Mouse (Mus musculus) skeletal muscle tissue, adult 2 months (tissue): ENCODE measurements around the gene Smcr8.

Experiments
- DNase-seq: peaks from one replicate; pipeline ENCODE4 v3.0.0-alpha.2; 2012; ENCODE audit warnings: low read depth, low spot score

The Smcr8 gene

DNA sequence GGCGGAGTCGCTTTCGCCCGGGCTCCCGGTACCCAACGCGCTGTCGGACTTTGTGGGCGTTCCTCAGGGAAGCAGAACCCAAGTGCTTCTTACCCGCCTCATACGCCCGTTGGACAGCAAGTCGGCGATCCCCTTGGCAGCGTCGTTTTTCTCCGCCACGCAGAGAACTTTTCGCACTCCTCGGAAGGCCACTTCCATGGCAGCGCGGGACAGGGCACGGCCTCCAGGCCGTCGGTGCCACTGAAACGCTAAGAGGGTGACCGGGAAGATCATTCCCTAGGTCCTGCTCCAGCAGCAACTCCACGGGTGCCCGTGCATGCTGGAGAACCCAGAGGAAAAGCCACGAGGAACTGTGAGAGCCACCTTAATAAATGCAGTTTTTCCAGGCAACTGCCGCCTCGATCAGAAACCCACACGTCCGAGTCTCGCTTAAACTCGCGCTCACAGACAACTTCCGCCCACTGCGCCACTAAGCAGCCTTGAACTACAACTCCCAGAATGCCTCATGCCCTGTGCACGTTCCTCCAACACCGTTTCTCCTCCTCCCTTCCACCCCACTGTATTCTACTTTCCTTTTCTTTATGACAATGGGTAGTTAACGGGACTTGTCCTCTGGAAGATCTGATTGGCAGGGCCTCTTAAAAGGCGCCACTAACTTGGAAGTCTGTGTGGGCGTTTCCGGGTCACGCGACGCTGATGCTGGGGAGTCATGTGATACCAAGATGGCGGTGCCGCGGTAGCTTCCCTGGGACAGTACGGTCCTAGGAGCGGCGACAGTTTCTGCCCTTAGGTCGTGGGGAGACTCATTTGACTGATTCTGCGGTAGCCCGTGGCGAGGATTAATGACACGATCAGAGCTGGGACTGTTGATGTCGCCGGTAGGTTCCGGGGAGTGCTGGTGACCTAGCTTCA lies at the start of gene Smcr8, which contains the start of gene Top3a:
Gene Smcr8 (plus strand): TSS at position 696 of the 912 bp plus-strand sequence.
Gene Top3a (minus strand): TSS at position 537 of the 912 bp plus-strand sequence.
- DNase-seq = peak; percentile 86

GRCm38 (mm10) chr11:60728260-60728761 lies 49.0 kb upstream of the Smcr8 start, which contains the start of gene Mief2:
Gene Mief2 (plus strand): TSS chr11:60728398.
- peak; percentile 97 for DNase-seq

- DNase-seq = peak; percentile 93
Observed at GRCm38 (mm10) chr11:60729217-60729641, 48.1 kb upstream of the Smcr8 start.

DNA sequence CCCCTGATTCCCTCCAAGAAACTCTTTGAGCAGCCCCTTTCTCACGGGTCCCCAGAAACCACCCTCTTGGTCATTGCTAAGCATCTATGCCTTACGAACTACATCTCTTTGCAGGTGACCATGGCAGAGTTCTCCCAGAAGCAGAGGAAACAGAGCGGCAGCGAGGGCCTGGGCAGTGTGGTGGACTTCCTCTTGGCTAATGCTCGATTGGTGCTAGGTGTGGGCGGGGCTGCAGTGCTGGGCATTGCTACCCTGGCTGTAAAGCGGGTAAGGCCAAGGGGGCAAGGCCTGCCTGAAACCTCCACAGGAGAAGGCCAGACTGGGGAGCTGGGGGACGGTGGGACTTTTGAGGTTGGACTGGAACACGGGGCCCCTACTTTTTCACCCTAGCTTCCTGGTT lies 47.2 kb upstream of the Smcr8 start:
- DNase-seq = no peak

DNA sequence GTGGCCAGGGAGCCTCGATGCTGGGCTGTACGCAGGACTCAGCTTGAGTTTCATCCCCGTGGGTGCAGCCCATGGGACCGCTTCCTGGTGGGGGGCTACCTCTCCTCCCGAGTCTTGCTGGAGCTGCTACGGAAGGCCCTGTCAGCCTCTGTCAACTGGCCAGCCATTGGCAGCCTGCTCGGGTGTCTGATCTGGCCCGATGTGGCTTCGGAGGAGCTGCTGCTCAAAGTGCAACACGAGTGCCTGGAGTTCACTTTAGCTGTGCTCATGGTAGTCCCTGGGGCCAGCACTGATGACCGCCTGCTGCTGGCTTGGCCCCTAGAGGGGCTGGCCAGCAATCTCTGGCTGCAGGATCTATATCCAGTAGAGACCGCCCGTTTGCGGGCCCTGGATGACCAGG lies 46.1 kb upstream of the Smcr8 start:
- DNase-seq = peak; percentile 81

DNA sequence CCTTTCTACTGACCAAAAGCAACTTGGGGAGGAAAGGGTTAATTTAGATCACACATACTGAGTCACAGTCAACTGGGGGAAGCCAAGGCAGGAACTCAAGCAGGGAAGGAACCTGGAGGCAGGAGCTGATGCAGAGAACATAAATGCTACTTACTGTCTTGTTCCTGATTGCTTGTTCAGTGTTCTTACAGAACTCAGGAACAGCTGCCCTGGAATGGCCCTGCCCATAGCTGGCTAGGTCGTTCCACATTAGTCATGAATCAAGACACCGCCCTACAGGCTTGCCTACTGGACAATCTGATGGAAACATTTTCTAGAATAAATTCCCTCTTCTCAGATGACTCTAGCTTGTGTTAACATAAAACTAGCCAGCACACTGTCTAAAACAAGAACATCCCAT lies 43.1 kb upstream of the Smcr8 start:
- peak; percentile 72 for DNase-seq

GRCm38 (mm10) chr11:60735191-60735590 lies 42.1 kb upstream of the Smcr8 start:
- DNase-seq = no peak

- DNase-seq = no peak
Observed at GRCm38 (mm10) chr11:60736491-60736890, 40.8 kb upstream of the Smcr8 start.

DNA sequence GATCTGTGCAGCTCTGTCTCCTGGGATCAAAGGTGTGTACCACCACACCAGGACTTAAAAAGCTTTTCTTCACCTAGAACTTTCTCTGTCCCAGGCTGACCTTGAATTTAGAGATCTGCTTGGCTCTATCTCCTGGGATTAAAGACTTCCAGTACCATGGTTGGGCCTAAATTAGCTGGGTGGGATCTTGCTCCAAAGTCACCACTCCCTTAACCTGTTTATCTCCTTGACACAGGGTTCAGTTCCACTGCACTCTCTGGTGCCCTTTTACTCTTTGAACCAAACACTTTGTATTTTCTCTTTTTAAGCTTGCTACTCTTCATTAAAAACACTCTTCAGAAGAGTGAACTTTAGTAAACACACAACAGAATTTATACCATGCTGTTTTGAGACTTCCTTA lies 39.9 kb upstream of the Smcr8 start:
- no peak for DNase-seq

DNA sequence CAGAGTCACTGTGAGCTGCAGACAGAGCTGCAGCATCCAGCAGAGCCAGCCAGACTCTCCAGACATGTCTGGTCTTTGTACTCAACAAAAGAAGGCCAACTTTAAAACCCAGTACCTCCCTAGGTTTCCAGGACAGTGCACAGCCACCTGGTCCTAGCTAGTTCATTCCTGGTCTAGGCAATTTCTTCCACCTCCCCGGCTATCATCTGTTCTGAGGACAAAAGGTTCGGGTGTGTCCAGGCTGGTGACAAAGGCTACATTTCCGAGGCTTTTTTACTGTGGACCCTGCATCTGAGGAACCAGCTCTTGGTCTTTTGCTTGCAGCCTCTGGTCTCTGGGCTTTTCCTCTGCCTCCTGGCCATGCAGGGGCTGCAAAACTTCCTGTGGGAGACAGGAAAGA lies 37.0 kb upstream of the Smcr8 start:
- DNase-seq = no peak

- DNase-seq = no peak
Observed at GRCm38 (mm10) chr11:60755570-60755969, 21.8 kb upstream of the Smcr8 start.

DNA sequence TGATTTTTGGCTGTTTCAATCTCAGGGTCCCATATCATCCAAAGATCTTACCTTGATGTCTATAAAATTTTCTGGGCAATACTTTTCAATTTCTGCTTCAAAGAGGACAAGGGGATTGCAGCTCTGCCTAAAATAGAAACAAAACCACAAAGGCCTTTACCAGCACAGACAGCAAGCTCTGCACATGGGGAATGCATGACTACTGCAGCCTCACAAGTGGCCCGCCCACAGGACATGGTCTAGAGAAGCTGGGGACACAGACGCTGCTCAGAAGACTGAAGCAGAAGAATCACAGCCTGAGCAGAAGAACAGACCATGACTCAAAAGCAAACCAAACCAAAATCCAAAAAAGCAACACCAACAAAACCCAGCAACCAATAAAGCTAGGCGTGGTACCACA lies 15.6 kb upstream of the Smcr8 start:
- no peak for DNase-seq

- no peak for DNase-seq
Observed at GRCm38 (mm10) chr11:60766969-60767368, 10.4 kb upstream of the Smcr8 start.

- no peak for DNase-seq
Observed at GRCm38 (mm10) chr11:60769322-60769721, 8.0 kb upstream of the Smcr8 start.

- DNase-seq = no peak
Observed at GRCm38 (mm10) chr11:60770776-60771175, 6.5 kb upstream of the Smcr8 start.

GRCm38 (mm10) chr11:60772161-60772560 lies 5.2 kb upstream of the Smcr8 start:
- DNase-seq = no peak

DNA sequence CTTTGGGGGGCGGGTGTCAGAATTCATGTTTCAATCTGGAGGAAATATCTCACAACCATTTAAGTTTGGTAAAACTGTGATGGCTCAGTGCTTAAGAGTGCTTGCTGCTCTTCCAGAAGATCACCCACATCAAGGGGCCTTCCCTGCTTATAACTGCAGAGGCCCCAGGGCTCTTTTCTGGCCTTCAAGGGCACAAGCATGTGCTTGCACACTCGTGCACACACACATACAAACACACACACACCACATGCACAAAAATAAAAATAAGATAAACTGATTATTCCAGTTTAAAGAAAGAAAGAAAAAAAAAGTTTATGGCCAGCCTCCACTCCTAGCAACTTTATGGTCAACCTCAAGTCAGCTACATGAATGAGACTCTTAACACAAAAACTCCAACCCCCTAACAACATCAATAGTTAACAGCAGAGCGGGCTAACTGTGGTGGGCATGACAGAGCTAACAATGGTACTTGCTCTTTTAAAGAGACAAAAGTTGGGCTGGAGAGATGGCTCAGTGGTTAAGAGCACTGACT lies 3.1 kb upstream of the Smcr8 start:
- no peak for DNase-seq

DNA sequence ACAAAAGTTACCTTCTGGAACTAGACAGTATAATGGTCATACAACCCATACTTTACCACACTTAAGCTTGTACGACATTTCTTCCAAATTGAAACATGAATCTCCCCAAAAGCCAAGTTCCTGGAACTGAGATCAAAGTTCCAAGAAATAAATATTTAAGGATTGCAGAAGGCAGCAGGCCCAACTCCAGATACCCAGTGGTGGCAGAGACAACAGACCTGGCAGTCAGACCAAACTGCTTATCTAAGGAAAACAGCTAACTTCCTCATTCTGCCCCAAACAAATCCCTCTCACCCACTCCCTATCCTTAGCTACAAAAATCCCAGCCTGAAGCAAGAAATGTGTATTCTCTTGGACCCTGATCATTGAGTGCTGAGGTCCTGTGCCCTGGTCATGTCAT lies 2.5 kb upstream of the Smcr8 start:
- no peak for DNase-seq

GRCm38 (mm10) chr11:60775578-60775977 lies 1.7 kb upstream of the Smcr8 start:
- no peak for DNase-seq

DNA sequence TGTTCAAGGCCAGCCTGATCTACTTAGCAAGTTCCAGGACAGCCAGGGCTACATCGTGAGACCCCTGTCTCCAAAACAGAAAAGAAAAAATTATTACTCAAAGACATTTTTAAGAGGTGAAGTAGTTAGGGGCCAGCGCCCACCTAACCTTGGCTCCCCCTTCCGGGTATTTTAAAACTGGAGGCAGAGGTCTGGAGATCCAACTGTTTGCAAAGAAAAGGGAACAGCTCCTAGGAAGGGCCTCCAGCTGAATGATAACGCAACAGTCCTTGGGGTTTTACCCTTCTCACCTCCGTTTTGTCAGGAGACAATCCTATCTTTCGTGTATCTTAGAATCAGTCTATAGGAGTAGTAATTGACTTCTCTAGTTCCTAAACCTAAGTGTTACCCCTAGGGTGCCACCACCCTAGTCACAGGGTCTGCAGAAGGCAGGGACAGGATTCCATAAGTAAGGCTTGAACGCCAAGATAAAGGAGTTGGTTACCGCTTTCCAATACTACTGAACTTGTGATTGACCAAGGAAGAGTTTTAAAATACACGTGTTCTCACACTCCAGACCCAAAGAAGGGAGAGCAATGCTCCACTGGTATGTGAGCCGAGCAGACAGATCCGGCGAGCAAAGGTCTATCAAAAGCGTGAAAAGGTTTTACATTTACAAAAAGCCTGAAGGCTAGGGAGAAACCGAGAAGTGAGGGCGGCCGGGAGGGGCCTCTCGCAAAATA lies 1.1 kb upstream of the Smcr8 start:
- DNase-seq = no peak

- no peak for DNase-seq
Observed at GRCm38 (mm10) chr11:60777801-60778370, 562 bp downstream of the Smcr8 start.
